Mouse (Mus musculus): Measurements from ENCODE around the gene Ppp3ca. TPM values are rescaled to one million over a fixed set of nuclear protein-coding genes. Genes with fewer than 3 reads are reported as not detected.

Ppp3ca gene
- polyA plus RNA-seq (2015; fragmentation: Illumina TruSeq; extraction: RNeasy Lipid Tissue Mini Kit (QIAGEN cat#74804); ENCODE audit: insufficient read depth, low replicate concordance) = 86.3 TPM

DNA sequence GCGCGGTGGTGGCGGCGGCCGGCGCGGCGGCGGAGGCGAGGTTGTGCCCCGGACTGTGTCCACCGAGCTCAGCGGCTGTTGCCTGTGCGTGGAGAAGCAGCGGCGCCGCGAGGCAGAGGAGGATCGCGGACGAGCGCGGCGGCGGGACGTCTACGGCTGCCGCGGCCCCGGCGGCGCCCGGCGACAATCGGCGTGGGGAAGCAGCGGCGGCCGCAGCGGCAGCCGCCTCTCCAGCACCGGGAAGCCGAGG lies at the start of gene Ppp3ca:
Ppp3ca (plus strand) TSS at position 15 of the 250 bp plus-strand sequence.

All from spleen, adult 10 weeks (tissue).